Mouse (Mus musculus) heart, adult 2 months (tissue): ENCODE measurements at regions not wholly inside any gene's neighbourhood (a gene's known extent, or its start where the extent isn't known, plus 50 kb on each side); places are given as distances from the start of the nearest gene placed in this dataset.

Experiments
- DNase-seq, 2 experiments: peaks; one replicate each; pipeline ENCODE4 v3.0.0; 2021
- H3K27ac ChIP-seq: fragments of 200-600 bp; 2 replicates; pipeline ENCODE4 v1.8.1; 2022
- H3K27me3 ChIP-seq: fragments of 200-500 bp; 2 replicates; pipeline ENCODE4 v1.6.1; 2012; ENCODE audit warnings: mild to moderate bottlenecking, low read length, inconsistent platforms, mixed read lengths; ENCODE audit not compliant: control insufficient read depth, insufficient read depth
- H3K36me3 ChIP-seq: fragments of 200-500 bp; 2 replicates; pipeline ENCODE4 v1.6.1; 2012; ENCODE audit warnings: low read length, inconsistent platforms; ENCODE audit not compliant: control insufficient read depth, insufficient read depth
- H3K4me1 ChIP-seq: fragments of 200-500 bp; 2 replicates; pipeline ENCODE4 v1.6.1; 2011; ENCODE audit warnings: low read length; ENCODE audit not compliant: control insufficient read depth, insufficient read depth
- H3K4me3 ChIP-seq: fragments of 200-600 bp; 2 replicates; pipeline ENCODE4 v1.8.1; 2022
- H3K79me2 ChIP-seq: fragments of 200-500 bp; replicated peaks from 2 replicates; pipeline ENCODE4 v1.6.1; 2012; ENCODE audit warnings: mild to moderate bottlenecking, inconsistent platforms, low read length, moderate library complexity, mixed read lengths; ENCODE audit not compliant: control insufficient read depth, insufficient read depth
- H3K9ac ChIP-seq: fragments of 200-500 bp; 2 replicates; pipeline ENCODE4 v1.6.1; 2012; ENCODE audit warnings: low read depth, mild to moderate bottlenecking, control low read depth, inconsistent platforms, low read length, mixed read lengths
- CTCF ChIP-seq: fragments of 200-600 bp; IDR thresholded peaks from 2 replicates; pipeline ENCODE4 v1.8.1; 2022; ENCODE audit warnings: antibody characterized with exemption, mild to moderate bottlenecking, moderate library complexity
- EP300 ChIP-seq: fragments of 200-500 bp; IDR thresholded peaks from 2 replicates; pipeline ENCODE4 v1.6.1; 2011; ENCODE audit warnings: low read depth, low read length, control low read depth; ENCODE audit not compliant: insufficient read depth
- POLR2A ChIP-seq: fragments of 200-500 bp; IDR thresholded peaks from 2 replicates; pipeline ENCODE4 v1.6.1; 2011; ENCODE audit warnings: mild to moderate bottlenecking, low read depth, low read length, control low read depth; ENCODE audit not compliant: insufficient read depth
- WGBS: fragments of 180-500 bp; shearing (Covaris S2); methylation state at CpG from one replicate; pipeline ENCODE4 v1.1.7; 2018; 5-methylcytosine and 5-hydroxymethylcytosine counted together
- intact Hi-C: fragments of 180-260 bp; cut with DNase I; formaldehyde crosslinking; loops from one replicate; pipeline ENCODE4 v1.15.1; 2025

GRCm38 (mm10) chr17:47214111-47214510, 154.6 kb upstream of the Mrps10 start:
- TF ChIP-seq EP300 (no peak), POLR2A (no peak), CTCF (no peak)
- no peak overlapping the region for H3K9ac ChIP-seq
- H3K4me1 ChIP-seq: no peaks in the 10 kb centered on the region
- H3K79me2 ChIP-seq: no peaks in the 10 kb centered on the region
- H3K4me3 ChIP-seq: no peak overlapping the region
- no peaks in the 10 kb centered on the region for H3K27me3 ChIP-seq
- 82% methylated on average over 8 of the region's 8 CpGs for WGBS
- H3K27ac ChIP-seq: no peak overlapping the region
- no peaks in the 10 kb centered on the region for H3K36me3 ChIP-seq
- intact Hi-C loops: no loop called here
- DNase-seq: no peak

DNA sequence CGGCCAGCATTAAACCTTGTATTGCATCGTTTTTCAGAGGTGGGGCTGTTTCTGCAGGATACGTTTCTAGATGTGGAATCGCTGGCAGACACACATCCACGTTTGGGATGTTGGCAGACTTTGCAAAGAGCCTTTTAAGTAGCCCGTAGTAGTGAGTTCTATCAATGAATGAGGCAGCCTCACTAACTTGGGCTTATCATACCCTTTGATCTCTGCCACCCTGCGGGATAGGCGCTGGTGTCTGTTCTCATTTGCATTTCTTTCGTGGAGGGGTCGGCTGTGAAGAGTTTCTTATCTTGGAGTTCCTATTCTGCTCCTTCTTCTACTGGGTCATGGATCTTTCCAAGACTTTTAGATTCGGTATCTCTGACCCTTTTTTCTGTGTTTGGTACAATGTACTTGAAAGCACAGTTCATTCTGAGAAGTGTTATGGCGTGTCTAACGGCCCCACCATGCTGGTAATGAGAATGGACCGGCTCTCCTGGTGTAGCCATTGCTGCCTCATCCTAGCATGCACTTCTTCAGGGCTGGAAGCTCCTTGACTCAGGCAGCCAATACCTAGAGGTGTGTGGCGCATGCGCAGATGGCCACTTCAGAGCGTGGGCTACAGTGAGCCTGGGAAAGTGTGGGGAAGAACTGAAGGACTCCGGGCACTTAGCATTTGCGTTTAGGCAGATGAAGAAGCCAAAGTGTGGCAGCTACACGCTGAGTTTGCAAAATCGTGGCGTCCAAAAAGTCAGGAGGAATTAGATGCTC, 158.1 kb upstream of the Mrps10 start:
- TF ChIP-seq EP300 (no peak), CTCF (no peak), POLR2A (no peak)
- intact Hi-C loops: no loop called here
- no peak overlapping the region for H3K4me3 ChIP-seq
- H3K27me3 ChIP-seq: no peaks in the 10 kb centered on the region
- no peaks in the 10 kb centered on the region for H3K36me3 ChIP-seq
- H3K4me1 ChIP-seq: no peaks in the 10 kb centered on the region
- no peaks in the 10 kb centered on the region for H3K79me2 ChIP-seq
- 73% methylated on average over 22 of the region's 22 CpGs for WGBS
- no peak overlapping the region for H3K9ac ChIP-seq
- H3K27ac ChIP-seq: no peak overlapping the region
- no peak for DNase-seq

GRCm38 (mm10) chr17:47208886-47209585, 159.7 kb upstream of the Mrps10 start:
- H3K36me3 ChIP-seq: no peaks in the 10 kb centered on the region
- H3K27me3 ChIP-seq: no peaks in the 10 kb centered on the region
- TF ChIP-seq EP300 (no peak), CTCF (no peak), POLR2A (no peak)
- no peak overlapping the region for H3K27ac ChIP-seq
- no peaks in the 10 kb centered on the region for H3K4me1 ChIP-seq
- intact Hi-C loops: no loop called here
- DNase-seq: no peak
- WGBS: 95% methylated on average over 16 of the region's 16 CpGs
- H3K79me2 ChIP-seq: no peaks in the 10 kb centered on the region
- H3K4me3 ChIP-seq: no peak overlapping the region
- no peak overlapping the region for H3K9ac ChIP-seq

GRCm38 (mm10) chr17:47207471-47207870, 161.2 kb upstream of the Mrps10 start:
- Histone ChIP-seq H3K27me3 (no peaks in the 10 kb centered on the region), H3K27ac (no peak overlapping the region), H3K9ac (no peak overlapping the region), H3K36me3 (no peaks in the 10 kb centered on the region), H3K79me2 (no peaks in the 10 kb centered on the region), H3K4me3 (no peak overlapping the region), H3K4me1 (peaks cover 2% of the 10 kb centered on the region)
- TF ChIP-seq CTCF (no peak), EP300 (no peak), POLR2A (no peak)
- no peak for DNase-seq
- 95% methylated on average over 4 of the region's 4 CpGs for WGBS
- intact Hi-C loops: no loop called here

GRCm38 (mm10) chr17:47204470-47205162, 164.1 kb upstream of the Mrps10 start:
- Histone ChIP-seq H3K4me1 (peaks cover 2% of the 10 kb centered on the region), H3K9ac (no peak overlapping the region), H3K4me3 (no peak overlapping the region), H3K36me3 (no peaks in the 10 kb centered on the region), H3K27ac (no peak overlapping the region), H3K79me2 (no peaks in the 10 kb centered on the region), H3K27me3 (no peaks in the 10 kb centered on the region)
- 62% methylated on average over 7 of the region's 7 CpGs for WGBS
- TF ChIP-seq EP300 (no peak), POLR2A (no peak), CTCF (no peak)
- no peak for DNase-seq
- intact Hi-C loops: no loop called here

- no peaks in the 10 kb centered on the region for H3K27me3 ChIP-seq
- no peak overlapping the region for H3K9ac ChIP-seq
- H3K4me1 ChIP-seq: peaks cover 4% of the 10 kb centered on the region
- H3K79me2 ChIP-seq: no peaks in the 10 kb centered on the region
- intact Hi-C loops: no loop called here
- H3K27ac ChIP-seq: no peak overlapping the region
- DNase-seq: no peak
- H3K4me3 ChIP-seq: no peak overlapping the region
- TF ChIP-seq POLR2A (no peak), CTCF (no peak), EP300 (no peak)
- WGBS: 93% methylated on average over 10 of the region's 10 CpGs
- H3K36me3 ChIP-seq: no peaks in the 10 kb centered on the region
These were observed 169.5 kb upstream of the Mrps10 start for GRCm38 (mm10) chr17:47199206-47199605.
